Mouse (Mus musculus) megakaryocyte, embryonic 14.5 days (primary cell): ENCODE results near the gene Wwc1.

Experiments
- FLI1 ChIP-seq: IDR thresholded peaks from 2 replicates; pipeline ENCODE4 v1.6.1; 2012; ENCODE audit warnings: low read length, inconsistent platforms, mixed read lengths
- GATA1 ChIP-seq: IDR thresholded peaks from 3 replicates; pipeline ENCODE4 v1.6.1; 2012; ENCODE audit warnings: mixed read lengths, low read length, inconsistent platforms, borderline replicate concordance

GRCm38 (mm10) chr11:35995310-35995709, 15.0 kb upstream of the Wwc1 start:
- TF ChIP-seq GATA1 (no peak), FLI1 (no peak)
